Mouse (Mus musculus): Measurements from ENCODE around the gene Prss57. TPM values are rescaled to one million over a fixed set of nuclear protein-coding genes. Genes with fewer than 3 reads are reported as not detected.

Gene Prss57
- total and polyA plus RNA-seq, 3 experiments: 0.50 to 0.70 TPM; not detected in 1

DNA sequence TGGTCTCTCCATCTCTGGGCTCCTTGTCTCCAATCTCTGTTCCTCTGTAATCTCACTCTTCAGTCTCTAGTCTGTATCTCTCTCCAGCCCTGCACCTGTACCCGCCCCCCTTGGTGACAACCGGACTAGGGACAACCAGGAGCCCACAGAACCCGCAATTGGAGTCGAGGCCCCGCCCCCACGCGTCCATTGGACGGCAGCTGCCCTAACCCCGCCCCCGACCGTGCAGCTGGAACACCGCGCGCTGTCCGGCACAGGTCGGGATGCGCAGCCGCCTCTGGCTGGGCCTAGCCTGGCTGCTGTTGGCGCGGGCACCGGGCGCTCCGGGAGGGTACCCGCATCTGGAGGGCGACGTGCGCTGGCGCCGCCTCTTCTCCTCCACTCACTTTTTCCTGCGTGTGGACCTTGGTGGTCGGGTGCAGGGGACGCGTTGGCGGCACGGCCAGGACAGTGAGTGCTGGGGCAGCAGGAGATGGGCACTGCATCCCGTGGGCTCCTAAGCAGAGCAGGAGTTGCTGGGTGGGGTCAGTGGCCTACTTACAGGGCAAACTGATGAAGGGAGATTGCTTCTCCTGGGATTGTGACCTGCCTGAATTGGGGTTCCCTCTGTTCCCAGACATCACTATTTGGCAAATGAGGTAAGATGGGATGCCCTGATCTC, 35.8 kb downstream of the Prss57 start, which contains the start of gene Fgf22:
TSS of gene Fgf22 (plus strand) at position 221 of the 661 bp plus-strand sequence.
- Histone ChIP-seq H3K79me2 (ENCODE audit: control insufficient read depth, insufficient read depth, low read length, poor library complexity) (no peaks in the 10 kb centered on the region), H3K36me3 (ENCODE audit: control insufficient read depth in 1 of 2, insufficient read depth in 2 of 2, low read length in 2 of 2) (peaks cover 0 to 4% of the 10 kb centered on the region in 2 experiments; a peak in 1 of 4 replicates), H3K4me3 (ENCODE audit: control insufficient read depth in 1 of 2, insufficient read depth in 1 of 2, low read depth in 2 of 2, low read length in 2 of 2) (no peak within 1 kb of the TSS), H3K27ac (ENCODE audit: control insufficient read depth, low read depth, low read length) (no peak within 1 kb of the TSS), H3K27me3 (ENCODE audit: control insufficient read depth in 1 of 2, insufficient read depth in 2 of 2, low read length in 2 of 2) (no peaks in the 10 kb centered on the region), H3K9ac (ENCODE audit: control insufficient read depth, low read depth, low read length, poor library complexity, severe bottlenecking) (no peak within 1 kb of the TSS), H3K9me3 (replicated peaks; ENCODE audit: insufficient read depth, low read length) (no peaks in the 10 kb centered on the region), H3K4me1 (ENCODE audit: control insufficient read depth in 1 of 2, insufficient read depth in 2 of 2, low read length in 2 of 2) (no peaks in the 10 kb centered on the region)
- no peak for TF ChIP-seq ZC3H11A (IDR thresholded peaks at IDR 0.05; ENCODE audit: low read depth, low read length)
- no peak for TF ChIP-seq GABPA (IDR thresholded peaks at IDR 0.05; ENCODE audit: low read depth, low read length)
- no peak for TF ChIP-seq BHLHE40 (IDR thresholded peaks at IDR 0.05; ENCODE audit: borderline replicate concordance, low read depth, low read length)
- TF ChIP-seq MEF2A (IDR thresholded peaks at IDR 0.05; ENCODE audit: extremely low read depth, insufficient replicate concordance, low read depth, low read length, poor library complexity, severe bottlenecking): no peak
- no peak for TF ChIP-seq MAFK (IDR thresholded peaks at IDR 0.05; ENCODE audit: borderline replicate concordance, low read depth, low read length)
- no peak for TF ChIP-seq POLR2AphosphoS5 (IDR thresholded peaks at IDR 0.05; ENCODE audit: borderline replicate concordance, low read depth, low read length)
- no peak for TF ChIP-seq MAZ (IDR thresholded peaks at IDR 0.05; ENCODE audit: low read depth, low read length)
- TF ChIP-seq JUND (IDR thresholded peaks at IDR 0.05; ENCODE audit: low read depth, low read length): no peak
- TF ChIP-seq ELF1 (IDR thresholded peaks at IDR 0.05; ENCODE audit: low read depth, low read length): no peak
- no peak for TF ChIP-seq TCF12 (IDR thresholded peaks at IDR 0.05; ENCODE audit: low read depth, low read length)
- no peak for TF ChIP-seq RAD21 (IDR thresholded peaks at IDR 0.05; ENCODE audit: low read depth, low read length)
- no peak for TF ChIP-seq USF1 (IDR thresholded peaks at IDR 0.05; ENCODE audit: low read depth, low read length)
- no peak for TF ChIP-seq POLR2A (IDR thresholded peaks at IDR 0.05; ENCODE audit: control insufficient read depth in 1 of 2, insufficient read depth in 1 of 2, low read depth in 1 of 2, low read length in 2 of 2, poor library complexity in 1 of 2)
- TF ChIP-seq MAX (IDR thresholded peaks at IDR 0.05; ENCODE audit: low read length): no peak
- no peak for TF ChIP-seq UBTF (IDR thresholded peaks at IDR 0.05; ENCODE audit: borderline replicate concordance, insufficient read depth, low read depth, low read length)
- DNase-seq (ENCODE audit: low read depth, low spot score): no peak

DNA sequence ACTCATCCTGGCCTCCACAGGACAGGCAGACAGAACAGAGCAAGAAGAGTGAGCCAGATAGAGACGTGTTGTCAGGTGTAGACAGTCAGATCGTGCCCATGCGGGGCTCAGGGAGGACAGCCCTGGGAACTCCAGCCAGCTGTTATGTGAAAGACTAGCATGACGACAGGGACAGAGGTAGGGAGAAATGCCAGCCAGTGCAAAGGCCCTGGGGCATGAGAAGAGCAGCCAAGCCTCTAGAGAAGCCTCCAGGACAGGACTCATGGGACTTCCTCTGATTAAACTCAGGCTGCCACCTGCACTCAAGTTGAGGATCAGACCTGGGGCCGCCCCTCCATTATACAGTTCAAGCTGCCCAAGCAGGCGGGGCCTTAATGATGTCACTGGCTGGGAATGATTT, 42.3 kb downstream of the Prss57 start:
- Histone ChIP-seq H3K79me2 (ENCODE audit: control insufficient read depth, insufficient read depth, low read length, poor library complexity) (peaks cover 9% of the 10 kb centered on the region), H3K4me3 (ENCODE audit: control insufficient read depth in 1 of 2, insufficient read depth in 1 of 2, low read depth in 2 of 2, low read length in 2 of 2) (no peak overlapping the region), H3K36me3 (ENCODE audit: control insufficient read depth in 1 of 2, insufficient read depth in 2 of 2, low read length in 2 of 2) (peaks cover 0 to 6% of the 10 kb centered on the region in 2 experiments; a peak in 2 of 4 replicates), H3K9ac (ENCODE audit: control insufficient read depth, low read depth, low read length, poor library complexity, severe bottlenecking) (no peak overlapping the region), H3K9me3 (replicated peaks; ENCODE audit: insufficient read depth, low read length) (no peaks in the 10 kb centered on the region), H3K27me3 (ENCODE audit: control insufficient read depth in 1 of 2, insufficient read depth in 2 of 2, low read length in 2 of 2) (no peaks in the 10 kb centered on the region), H3K27ac (ENCODE audit: control insufficient read depth, low read depth, low read length) (no peak overlapping the region), H3K4me1 (ENCODE audit: control insufficient read depth in 1 of 2, insufficient read depth in 2 of 2, low read length in 2 of 2) (peaks cover 0 to 10% of the 10 kb centered on the region in 2 experiments; a peak in 2 of 4 replicates)
- TF ChIP-seq CHD1 (IDR thresholded peaks at IDR 0.05; ENCODE audit: low read depth, low read length): no peak
- TF ChIP-seq POLR2AphosphoS5 (IDR thresholded peaks at IDR 0.05; ENCODE audit: borderline replicate concordance, low read depth, low read length): no peak
- no peak for TF ChIP-seq UBTF (IDR thresholded peaks at IDR 0.05; ENCODE audit: borderline replicate concordance, insufficient read depth, low read depth, low read length)
- no peak for TF ChIP-seq ELF1 (IDR thresholded peaks at IDR 0.05; ENCODE audit: low read depth, low read length)
- TF ChIP-seq ZC3H11A (IDR thresholded peaks at IDR 0.05; ENCODE audit: low read depth, low read length): no peak
- no peak for TF ChIP-seq EP300 (IDR thresholded peaks at IDR 0.05; ENCODE audit: low read depth in 1 of 2, low read length in 2 of 2)
- TF ChIP-seq MAZ (IDR thresholded peaks at IDR 0.05; ENCODE audit: low read depth, low read length): no peak
- TF ChIP-seq CHD2 (IDR thresholded peaks at IDR 0.05; ENCODE audit: low read length): no peak
- TF ChIP-seq POLR2A (IDR thresholded peaks at IDR 0.05; ENCODE audit: control insufficient read depth in 1 of 2, insufficient read depth in 1 of 2, low read depth in 1 of 2, low read length in 2 of 2, poor library complexity in 1 of 2): no peak
- no peak for TF ChIP-seq HCFC1 (IDR thresholded peaks at IDR 0.05; ENCODE audit: low read depth, low read length)
- TF ChIP-seq RAD21 (IDR thresholded peaks at IDR 0.05; ENCODE audit: low read depth, low read length): no peak
- no peak for TF ChIP-seq CTCF (IDR thresholded peaks at IDR 0.05 in 2 of 3, conservative IDR thresholded peaks at IDR 0.05 in 1 of 3; ENCODE audit: control insufficient read depth in 1 of 3, insufficient read depth in 1 of 3, low read depth in 2 of 3, low read length in 3 of 3, poor library complexity in 1 of 3, severe bottlenecking in 1 of 3)
- DNase-seq (ENCODE audit: low read depth, low spot score): no peak

Data from MEL (cell line).